Comparison of ENCODE assay signal across 18 mouse cellular contexts in genomic region chr8:94376580-94376979, GRCm38 (mm10). TPM values are rescaled to one million over a fixed set of nuclear protein-coding genes. Genes with fewer than 3 reads are reported as not detected.
A peak's percentile ranks its signal among the peaks of the same experiment; 100 is the strongest.
DNase-seq lines count a peak whose midpoint lies in the region; ATAC-seq and TF ChIP-seq lines count a peak whose summit lies in the region.
"Had no signal": no experiment of that assay in that cellular context is flagged by ENCODE, and none has a peak within 500 bp of the region (broad histone marks: within the 10 kb centered on the region; RNA-seq: fewer than 3 reads in every experiment).

No protein-coding gene starts in this region.

- WGBS in intestine, embryonic 16.5 days, result 86% methylated on average over 2 of the region's 2 CpGs
- WGBS in intestine, embryonic 15.5 days, result 86% methylated on average over 2 of the region's 2 CpGs
- 58% methylated on average over 2 of the region's 2 CpGs for WGBS in spleen, adult 2 months
- WGBS in stomach, postnatal 0 days, result 89% methylated on average over 2 of the region's 2 CpGs

- H3K9me3 ChIP-seq in intestine, embryonic 16.5 days (ENCODE audit: control insufficient read depth, low read length), result no peaks in the 10 kb centered on the region
- H3K9me3 ChIP-seq in intestine, embryonic 15.5 days, result no peaks in the 10 kb centered on the region
- no peaks in the 10 kb centered on the region for H3K9me3 ChIP-seq in stomach, postnatal 0 days (ENCODE audit: control insufficient read depth, low read length)
- H3K9me3 ChIP-seq: forebrain, embryonic 13.5 days; heart, embryonic 15.5 days; limb, embryonic 13.5 days; midbrain, embryonic 10.5 days had no signal

- 0 out of 2 replicates have a peak overlapping the region, but pooled peaks have one; percentile 50 for H3K27ac ChIP-seq in intestine, embryonic 16.5 days (ENCODE audit: low read length)
- no peak overlapping the region for H3K27ac ChIP-seq in intestine, embryonic 15.5 days
- H3K27ac ChIP-seq in spleen, adult 2 months (ENCODE audit: insufficient read depth, low read length), result peak overlapping the region; percentile 95
- H3K27ac ChIP-seq in stomach, postnatal 0 days (replicated peaks), result peak overlapping the region; percentile 89
- H3K27ac ChIP-seq: forebrain, embryonic 13.5 days; limb, embryonic 13.5 days; midbrain, embryonic 10.5 days had no signal

- ATAC-seq in intestine, embryonic 16.5 days, result no peak
- no peak for ATAC-seq in intestine, embryonic 15.5 days
- ATAC-seq in megakaryocyte progenitor cell, adult 5-6 weeks (replicated peaks; ENCODE audit: poor library complexity), result peak; percentile 36; the same call in 1 of the 2 replicates
- ATAC-seq in stomach, postnatal 0 days (ENCODE audit: low FRiP score, low TSS enrichment), result no peak
- ATAC-seq: forebrain, embryonic 13.5 days had no signal

- H3K27me3 ChIP-seq in intestine, embryonic 16.5 days (replicated peaks; ENCODE audit: control insufficient read depth, insufficient read depth, low read length), result no peaks in the 10 kb centered on the region
- H3K27me3 ChIP-seq in intestine, embryonic 15.5 days (replicated peaks), result no peaks in the 10 kb centered on the region
- no peaks in the 10 kb centered on the region for H3K27me3 ChIP-seq in spleen, adult 2 months (ENCODE audit: control insufficient read depth, insufficient read depth, low read length)
- no peaks in the 10 kb centered on the region for H3K27me3 ChIP-seq in stomach, postnatal 0 days (ENCODE audit: control insufficient read depth, insufficient read depth, low read length)
- H3K27me3 ChIP-seq: forebrain, embryonic 13.5 days; heart, embryonic 15.5 days had no signal

- no peak; the same call in 1 of the 2 replicates for TF ChIP-seq POLR2A in spleen, adult 2 months (IDR thresholded peaks at IDR 0.05; ENCODE audit: low read depth, low read length)

- intact Hi-C loops in left cerebral cortex, postnatal 14 days (cut with DNase I), result no loop called here

- TF ChIP-seq CTCF in spleen, adult 2 months (IDR thresholded peaks at IDR 0.05; ENCODE audit: extremely low read depth, insufficient read depth, insufficient read length, insufficient replicate concordance), result no peak
- no peak for TF ChIP-seq CTCF in stomach, postnatal 0 days (IDR thresholded peaks at IDR 0.05; ENCODE audit: low read depth)

- H3K36me3 ChIP-seq in intestine, embryonic 16.5 days (ENCODE audit: control insufficient read depth, insufficient read depth, low read length), result no peaks in the 10 kb centered on the region
- H3K36me3 ChIP-seq in intestine, embryonic 15.5 days, result no peaks in the 10 kb centered on the region
- no peaks in the 10 kb centered on the region for H3K36me3 ChIP-seq in spleen, adult 2 months (ENCODE audit: control insufficient read depth, insufficient read depth, low read length)
- no peaks in the 10 kb centered on the region for H3K36me3 ChIP-seq in stomach, postnatal 0 days (ENCODE audit: control insufficient read depth, insufficient read depth, low read length)
- H3K36me3 ChIP-seq: heart, embryonic 15.5 days; limb, embryonic 13.5 days; midbrain, embryonic 10.5 days had no signal

- no peak overlapping the region for H3K4me3 ChIP-seq in intestine, embryonic 16.5 days (ENCODE audit: low read length)
- no peak overlapping the region for H3K4me3 ChIP-seq in intestine, embryonic 15.5 days (replicated peaks)
- H3K4me3 ChIP-seq in spleen, adult 2 months (ENCODE audit: extremely low read depth, insufficient read depth, insufficient read length), result no peak overlapping the region
- no peak overlapping the region for H3K4me3 ChIP-seq in stomach, postnatal 0 days (ENCODE audit: low read depth, low read length)
- H3K4me3 ChIP-seq: forebrain, embryonic 13.5 days; heart, embryonic 15.5 days; limb, embryonic 13.5 days; midbrain, embryonic 10.5 days had no signal

- TF ChIP-seq EP300 in stomach, postnatal 0 days (optimal IDR thresholded peaks at IDR 0.05), result no peak

- peaks cover 3% of the 10 kb centered on the region; the same call in 1 of the 2 replicates for H3K4me1 ChIP-seq in intestine, embryonic 16.5 days (ENCODE audit: control insufficient read depth, insufficient read depth, low read length)
- peaks cover 6% of the 10 kb centered on the region; the same call in 1 of the 2 replicates for H3K4me1 ChIP-seq in intestine, embryonic 15.5 days (replicated peaks)
- peaks cover 52% of the 10 kb centered on the region for H3K4me1 ChIP-seq in spleen, adult 2 months (ENCODE audit: control insufficient read depth, insufficient read depth, insufficient read length)
- H3K4me1 ChIP-seq in stomach, postnatal 0 days (replicated peaks; ENCODE audit: control insufficient read depth, insufficient read depth), result peaks cover 7% of the 10 kb centered on the region; the same call in 1 of the 2 replicates
- H3K4me1 ChIP-seq: forebrain, embryonic 13.5 days had no signal

- H3K4me2 ChIP-seq in intestine, embryonic 16.5 days (ENCODE audit: low read depth, low read length), result no peak overlapping the region
- H3K4me2 ChIP-seq in intestine, embryonic 15.5 days (replicated peaks), result no peak overlapping the region
- H3K4me2 ChIP-seq in stomach, postnatal 0 days (replicated peaks; ENCODE audit: low read depth), result no peak overlapping the region
- H3K4me2 ChIP-seq: forebrain, embryonic 13.5 days; heart, embryonic 15.5 days; limb, embryonic 13.5 days had no signal

- no peak overlapping the region for H3K9ac ChIP-seq in intestine, embryonic 16.5 days (ENCODE audit: low read depth, low read length)
- no peak overlapping the region for H3K9ac ChIP-seq in intestine, embryonic 15.5 days
- no peak overlapping the region for H3K9ac ChIP-seq in stomach, postnatal 0 days (ENCODE audit: low read length)
- H3K9ac ChIP-seq: forebrain, embryonic 13.5 days; heart, embryonic 15.5 days; limb, embryonic 13.5 days had no signal

- DNase-seq in spleen, adult 2 months (ENCODE audit: low read depth in 1 of 2, low spot score in 2 of 2), result peak; percentile 47 to 54
- DNase-seq in spleen, adult 12 weeks (ENCODE audit: low spot score), result no peak
- DNase-seq in stomach, postnatal 0 days (ENCODE audit: low spot score), result no peak
- DNase-seq in left cerebral cortex, postnatal 14 days (ENCODE audit: low spot score in 2 of 2), result no peak
- no peak for DNase-seq in testis, postnatal 14 days (ENCODE audit: low spot score)
- DNase-seq: adrenal gland, adult 2 months; cerebellum, adult 11 months; cerebellum, postnatal 14 days; lung, postnatal 10 days; retina, postnatal 1 day had no signal

RNA-seq across cellular contexts. Expression of gene Herpud1, which starts 9.7 kb away (rescaled TPM):
- 163 and 188 TPM in 2 replicates for polyA plus RNA-seq in intestine, embryonic 16.5 days (2015; fragmentation: Nextera tagmentation; extraction: Ambion mirVana)
- polyA plus RNA-seq in intestine, embryonic 15.5 days (2015; fragmentation: Nextera tagmentation; extraction: Ambion mirVana), result 115 and 138 TPM in 2 replicates
- polyA plus RNA-seq in spleen, adult 2 months (2012; rRNA removed), result 198 and 350 TPM in 2 replicates
- total RNA-seq in megakaryocyte progenitor cell, adult 5-6 weeks (2015), result 78.2 and 89.9 TPM in 2 replicates
- total RNA-seq in megakaryocyte progenitor cell, adult 5-6 weeks (2017), result 83.3 and 99.5 TPM in 2 replicates
- polyA plus RNA-seq in stomach, postnatal 0 days (2015; fragmentation: Nextera tagmentation; extraction: Ambion mirVana), result 224 and 255 TPM in 2 replicates
- total RNA-seq in left cerebral cortex, postnatal 14 days (2021), result 10 to 100 TPM; 48.8 to 60.8 TPM

RNA-seq across cellular contexts. Expression of gene Slc12a3, which starts 47.6 kb away (rescaled TPM):
- 0.05 and 0.06 TPM in 2 replicates for polyA plus RNA-seq in intestine, embryonic 16.5 days (2015; fragmentation: Nextera tagmentation; extraction: Ambion mirVana)
- polyA plus RNA-seq in intestine, embryonic 15.5 days (2015; fragmentation: Nextera tagmentation; extraction: Ambion mirVana), result 0.06 and 0.10 TPM in 2 replicates
- 1.2 TPM in 2 replicates for polyA plus RNA-seq in spleen, adult 2 months (2012; rRNA removed)
- 0.12 and 0.17 TPM in 2 replicates for total RNA-seq in megakaryocyte progenitor cell, adult 5-6 weeks (2015)
- not detected in 2 replicates for total RNA-seq in megakaryocyte progenitor cell, adult 5-6 weeks (2017)
- polyA plus RNA-seq in stomach, postnatal 0 days (2015; fragmentation: Nextera tagmentation; extraction: Ambion mirVana), result 0.10 and 0.22 TPM in 2 replicates
- total RNA-seq in left cerebral cortex, postnatal 14 days (2021), result under 1 TPM; 0.36 to 0.51 TPM
- total RNA-seq: hematopoietic stem cell, adult 5-6 weeks had no signal
- polyA plus RNA-seq: adrenal gland, adult 2 months; forebrain, embryonic 13.5 days; limb, embryonic 13.5 days; midbrain, embryonic 10.5 days had no signal

RNA-seq across cellular contexts. Expression of gene Nlrc5, which starts 57.6 kb away (rescaled TPM):
- polyA plus RNA-seq in intestine, embryonic 16.5 days (2015; fragmentation: Nextera tagmentation; extraction: Ambion mirVana), result 0.27 and 0.43 TPM in 2 replicates
- 0.21 and 0.33 TPM in 2 replicates for polyA plus RNA-seq in intestine, embryonic 15.5 days (2015; fragmentation: Nextera tagmentation; extraction: Ambion mirVana)
- polyA plus RNA-seq in spleen, adult 2 months (2012; rRNA removed), result 47.3 and 58.1 TPM in 2 replicates
- 22.5 and 24.1 TPM in 2 replicates for total RNA-seq in megakaryocyte progenitor cell, adult 5-6 weeks (2015)
- total RNA-seq in megakaryocyte progenitor cell, adult 5-6 weeks (2017), result 17.7 and 27.9 TPM in 2 replicates
- 0.44 and 0.62 TPM in 2 replicates for polyA plus RNA-seq in stomach, postnatal 0 days (2015; fragmentation: Nextera tagmentation; extraction: Ambion mirVana)
- total RNA-seq in left cerebral cortex, postnatal 14 days (2021), result under 1 TPM; 0.24 to 0.30 TPM

Comparison
In these comparisons a context has a peak if more than half of its experiments do, and no peak if none do; other contexts are left out.
1. DNase-seq: peak in spleen, adult 2 months (2 of 2); none in spleen, adult 12 weeks (single experiment), stomach, postnatal 0 days (single experiment), left cerebral cortex, postnatal 14 days (0 of 2) and testis, postnatal 14 days (single experiment).
2. RNA of gene Nlrc5, which starts 57.6 kb away (polyA plus RNA-seq): 47.3 to 58.1 TPM in spleen, adult 2 months; 0.44 to 0.62 TPM in stomach, postnatal 0 days, 0.27 to 0.43 TPM in intestine, embryonic 16.5 days and 0.21 to 0.33 TPM in intestine, embryonic 15.5 days; every median in the first group is over 10 times any median in the second.